Comparison of ENCODE assay signal across 20 mouse cellular contexts in the genomic region with DNA sequence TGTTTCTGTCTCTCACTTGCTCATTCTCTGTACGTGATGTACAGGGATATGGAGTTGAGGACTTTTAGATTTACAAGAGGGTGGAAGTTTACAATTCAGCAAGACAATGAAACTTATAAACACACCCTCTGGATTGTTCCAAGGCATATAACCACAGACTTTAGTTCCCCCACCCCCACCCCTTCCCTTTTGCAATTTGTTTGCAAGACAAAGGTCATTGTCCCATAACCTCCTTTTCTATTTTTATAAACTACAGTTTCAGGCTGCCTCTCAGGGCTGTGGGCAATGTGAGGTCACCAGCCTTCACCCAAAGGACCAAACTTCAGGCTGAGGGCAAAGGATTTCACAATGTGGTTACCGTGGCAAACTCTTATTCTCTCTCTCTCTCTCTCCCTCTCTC. TPM values are rescaled to one million over a fixed set of nuclear protein-coding genes. Genes with fewer than 3 reads are reported as not detected.
DNase-seq lines count a peak whose midpoint lies in the region; ATAC-seq and TF ChIP-seq lines count a peak whose summit lies in the region.
"Had no signal": no experiment of that assay in that cellular context is flagged by ENCODE, and none has a peak within 500 bp of the region (broad histone marks: within the 10 kb centered on the region; RNA-seq: fewer than 3 reads in every experiment).

No protein-coding gene starts in this region.

- WGBS in stomach, postnatal 0 days: 53% methylated on average over 2 of the region's 2 CpGs

- no peak for TF ChIP-seq CTCF in stomach, postnatal 0 days (IDR thresholded peaks at IDR 0.05; ENCODE audit: low read depth)

- H3K4me1 ChIP-seq in stomach, postnatal 0 days (replicated peaks; ENCODE audit: control insufficient read depth, insufficient read depth): no peaks in the 10 kb centered on the region
- H3K4me1 ChIP-seq: embryonic facial prominence, embryonic 12.5 days; forebrain, embryonic 10.5 days; stomach, embryonic 15.5 days had no signal

- no peak for ATAC-seq in stomach, postnatal 0 days (ENCODE audit: low FRiP score, low TSS enrichment)
- ATAC-seq: hindbrain, embryonic 16.5 days had no signal

- no peaks in the 10 kb centered on the region for H3K36me3 ChIP-seq in stomach, postnatal 0 days (ENCODE audit: control insufficient read depth, insufficient read depth, low read length)
- H3K36me3 ChIP-seq: embryonic facial prominence, embryonic 12.5 days; forebrain, embryonic 10.5 days; stomach, embryonic 15.5 days had no signal

- H3K4me2 ChIP-seq in stomach, postnatal 0 days (replicated peaks; ENCODE audit: low read depth): no peak overlapping the region
- H3K4me2 ChIP-seq: embryonic facial prominence, embryonic 12.5 days; stomach, embryonic 15.5 days had no signal

- TF ChIP-seq EP300 in stomach, postnatal 0 days (optimal IDR thresholded peaks at IDR 0.05): no peak

- H3K9ac ChIP-seq in stomach, postnatal 0 days (ENCODE audit: low read length): no peak overlapping the region
- H3K9ac ChIP-seq: embryonic facial prominence, embryonic 12.5 days; stomach, embryonic 15.5 days had no signal

- H3K27me3 ChIP-seq in stomach, postnatal 0 days (ENCODE audit: control insufficient read depth, insufficient read depth, low read length): no peaks in the 10 kb centered on the region
- H3K27me3 ChIP-seq: embryonic facial prominence, embryonic 12.5 days; stomach, embryonic 15.5 days had no signal

- H3K9me3 ChIP-seq in stomach, postnatal 0 days (ENCODE audit: control insufficient read depth, low read length): no peaks in the 10 kb centered on the region
- H3K9me3 ChIP-seq: embryonic facial prominence, embryonic 12.5 days; forebrain, embryonic 10.5 days; megakaryocyte, embryonic 14.5 days; stomach, embryonic 15.5 days had no signal

- DNase-seq in adrenal gland, adult 2 months: peak; percentile 60
- DNase-seq in adrenal gland, adult 18-20 months (ENCODE audit: low spot score in 2 of 2): no peak
- DNase-seq in lung, adult 18-20 months: peak; percentile 49 to 65
- no peak for DNase-seq in lung, postnatal 14 days
- DNase-seq in lung, postnatal 10 days: peak; percentile 50
- DNase-seq in stomach, postnatal 0 days (ENCODE audit: low spot score): no peak
- DNase-seq in urinary bladder, postnatal 4 days (ENCODE audit: low spot score in 2 of 2): no peak
- no peak for DNase-seq in layer of hippocampus, postnatal 14 days (ENCODE audit: low spot score in 2 of 2)
- DNase-seq: cerebellum, adult 9-11 months; heart, adult 11 months; heart, postnatal 10 days had no signal

- no peak overlapping the region for H3K27ac ChIP-seq in stomach, postnatal 0 days (replicated peaks)
- H3K27ac ChIP-seq: embryonic facial prominence, embryonic 12.5 days; forebrain, embryonic 10.5 days; stomach, embryonic 15.5 days had no signal

- no peak overlapping the region for H3K4me3 ChIP-seq in stomach, postnatal 0 days (ENCODE audit: low read depth, low read length)
- H3K4me3 ChIP-seq: embryonic facial prominence, embryonic 12.5 days; forebrain, embryonic 10.5 days; megakaryocyte, embryonic 14.5 days; stomach, embryonic 15.5 days had no signal

RNA-seq across cellular contexts. Expression of gene Ace3, which starts 4.2 kb away (rescaled TPM):
- not detected for total RNA-seq in adrenal gland, adult 2 months (2021)
- polyA plus RNA-seq in adrenal gland, adult 2 months (2012; rRNA removed): not detected in 2 replicates
- not detected for total RNA-seq in adrenal gland, adult 18-20 months (2021)
- polyA plus RNA-seq in stomach, postnatal 0 days (2015; fragmentation: Nextera tagmentation; extraction: Ambion mirVana): not detected in 2 replicates
- not detected for total RNA-seq in layer of hippocampus, postnatal 14 days (2021)
- total RNA-seq: heart, postnatal 10 days; layer of hippocampus, adult 18-20 months; left cerebral cortex, postnatal 14 days had no signal
- polyA plus RNA-seq: brain, embryonic 14.5 days; embryonic facial prominence, embryonic 12.5 days; forebrain, embryonic 10.5 days; hindbrain, embryonic 16.5 days; stomach, embryonic 15.5 days; urinary bladder, adult 2 months had no signal

RNA-seq across cellular contexts. Expression of gene Kcnh6, which starts 17.7 kb away (rescaled TPM):
- under 1 TPM; 0.07 to 0.14 TPM for total RNA-seq in adrenal gland, adult 2 months (2021)
- polyA plus RNA-seq in adrenal gland, adult 2 months (2012; rRNA removed): 0.46 and 0.48 TPM in 2 replicates
- total RNA-seq in adrenal gland, adult 18-20 months (2021): under 1 TPM in 1 of 2 experiments, not detected in 1; 0.29 TPM
- polyA plus RNA-seq in stomach, postnatal 0 days (2015; fragmentation: Nextera tagmentation; extraction: Ambion mirVana): 0.54 and 0.55 TPM in 2 replicates
- total RNA-seq in layer of hippocampus, postnatal 14 days (2021): under 1 TPM; 0.60 to 0.98 TPM

RNA-seq across cellular contexts. Expression of gene Ace, which starts 22.5 kb away (rescaled TPM):
- 10 to 100 TPM in 1 of 2 experiments, 1 to 10 TPM in 1; 9.3 to 15.9 TPM for total RNA-seq in adrenal gland, adult 2 months (2021)
- 8.3 and 11.8 TPM in 2 replicates for polyA plus RNA-seq in adrenal gland, adult 2 months (2012; rRNA removed)
- 10 to 100 TPM; 11.0 to 16.0 TPM for total RNA-seq in adrenal gland, adult 18-20 months (2021)
- 2.1 and 2.4 TPM in 2 replicates for polyA plus RNA-seq in stomach, postnatal 0 days (2015; fragmentation: Nextera tagmentation; extraction: Ambion mirVana)
- 10 to 100 TPM in 1 of 2 experiments, 1 to 10 TPM in 1; 8.4 to 16.4 TPM for total RNA-seq in layer of hippocampus, postnatal 14 days (2021)

RNA-seq across cellular contexts. Expression of gene Cyb561, which starts 37.1 kb away (rescaled TPM):
- 100 to 1,000 TPM; 103 to 236 TPM for total RNA-seq in adrenal gland, adult 2 months (2021)
- 127 and 140 TPM in 2 replicates for polyA plus RNA-seq in adrenal gland, adult 2 months (2012; rRNA removed)
- 100 to 1,000 TPM; 168 to 204 TPM for total RNA-seq in adrenal gland, adult 18-20 months (2021)
- polyA plus RNA-seq in stomach, postnatal 0 days (2015; fragmentation: Nextera tagmentation; extraction: Ambion mirVana): 56.1 and 58.3 TPM in 2 replicates
- total RNA-seq in layer of hippocampus, postnatal 14 days (2021): 10 to 100 TPM; 31.9 to 34.0 TPM

RNA-seq across cellular contexts. Expression of gene Dcaf7, which starts 46.4 kb away (rescaled TPM):
- 10 to 100 TPM; 39.6 to 57.8 TPM for total RNA-seq in adrenal gland, adult 2 months (2021)
- 80.6 and 81.8 TPM in 2 replicates for polyA plus RNA-seq in adrenal gland, adult 2 months (2012; rRNA removed)
- total RNA-seq in adrenal gland, adult 18-20 months (2021): 10 to 100 TPM; 44.5 to 47.6 TPM
- 25.9 and 28.1 TPM in 2 replicates for polyA plus RNA-seq in stomach, postnatal 0 days (2015; fragmentation: Nextera tagmentation; extraction: Ambion mirVana)
- total RNA-seq in layer of hippocampus, postnatal 14 days (2021): 100 to 1,000 TPM; 159 to 180 TPM

Comparison
In these comparisons a context has a peak if more than half of its experiments do, and no peak if none do; other contexts are left out.
1. DNase-seq: peak in adrenal gland, adult 2 months (single experiment), lung, adult 18-20 months (2 of 2) and lung, postnatal 10 days (single experiment); none in adrenal gland, adult 18-20 months (0 of 2), lung, postnatal 14 days (single experiment), stomach, postnatal 0 days (single experiment), urinary bladder, postnatal 4 days (0 of 2) and layer of hippocampus, postnatal 14 days (0 of 2).